ENCODE assay signal across 16 mouse cellular contexts in genomic region chr2:77487151-77487550, GRCm38 (mm10).
"Had no signal": no experiment of that assay in that cellular context is flagged by ENCODE, and none has a peak within 500 bp of the region (broad histone marks: within the 10 kb centered on the region; RNA-seq: fewer than 3 reads in every experiment).

No protein-coding gene starts in this region.

- H3K9ac ChIP-seq: neural tube, embryonic 13.5 days; neural tube, embryonic 15.5 days; stomach, embryonic 15.5 days had no signal

- H3K4me2 ChIP-seq: neural tube, embryonic 13.5 days; neural tube, embryonic 15.5 days; stomach, embryonic 15.5 days had no signal

- H3K27me3 ChIP-seq: neural tube, embryonic 13.5 days; neural tube, embryonic 15.5 days; stomach, embryonic 15.5 days had no signal

- H3K4me3 ChIP-seq: neural tube, embryonic 13.5 days; neural tube, embryonic 15.5 days; stomach, embryonic 15.5 days had no signal

- DNase-seq: retina, postnatal 1 day; right cerebral cortex, adult 18-20 months; right cerebral cortex, postnatal 14 days; right cerebral cortex, postnatal 25 days; right cerebral cortex, postnatal 4 days; spleen, adult 18-20 months; thymus, adult 18-20 months; thymus, adult 2 months; thymus, postnatal 14 days; thymus, postnatal 25 days; thymus, postnatal 36 days; thymus, postnatal 4 days had no signal

- H3K4me1 ChIP-seq: neural tube, embryonic 13.5 days; neural tube, embryonic 15.5 days; stomach, embryonic 15.5 days had no signal

- H3K27ac ChIP-seq: neural tube, embryonic 13.5 days; neural tube, embryonic 15.5 days; stomach, embryonic 15.5 days; stomach, postnatal 0 days had no signal

- H3K36me3 ChIP-seq: neural tube, embryonic 13.5 days; neural tube, embryonic 15.5 days; stomach, embryonic 15.5 days had no signal

- H3K9me3 ChIP-seq: neural tube, embryonic 13.5 days; neural tube, embryonic 15.5 days; stomach, embryonic 15.5 days had no signal
